Mouse (Mus musculus) neural tube, embryonic 15.5 days (tissue): ENCODE results near the gene Hist1h2bb. TPM values are rescaled to one million over a fixed set of nuclear protein-coding genes. Genes with fewer than 3 reads are reported as not detected.

Experiments
- ATAC-seq: fragments of 200-750 bp; cut with Nextera tagmentation; 2 replicates; pipeline ENCODE4 v1.8.0; 2017; ENCODE audit warnings: mild to moderate bottlenecking, moderate TSS enrichment, moderate library complexity; ENCODE audit not compliant: low FRiP score
- H3K27ac ChIP-seq: fragments of 300-500 bp; sonication (generic); replicated peaks from 2 replicates; pipeline ENCODE4 v1.5.1; 2015; ENCODE audit warnings: mild to moderate bottlenecking, inconsistent platforms
- H3K27me3 ChIP-seq: fragments of 300-500 bp; sonication (generic); replicated peaks from 2 replicates; pipeline ENCODE4 v1.6.1; 2015; ENCODE audit warnings: inconsistent platforms
- H3K36me3 ChIP-seq: fragments of 300-500 bp; sonication (generic); 2 replicates; pipeline ENCODE4 v1.6.1; 2015; ENCODE audit warnings: inconsistent platforms
- H3K4me1 ChIP-seq: fragments of 300-500 bp; sonication (generic); 2 replicates; pipeline ENCODE4 v1.6.1; 2015; ENCODE audit warnings: inconsistent platforms
- H3K4me2 ChIP-seq: fragments of 300-500 bp; sonication (generic); 2 replicates; pipeline ENCODE4 v1.6.1; 2015; ENCODE audit warnings: inconsistent platforms, mild to moderate bottlenecking, moderate library complexity
- H3K4me3 ChIP-seq: fragments of 300-500 bp; sonication (generic); replicated peaks from 2 replicates; pipeline ENCODE4 v1.5.1; 2015; ENCODE audit warnings: mild to moderate bottlenecking, inconsistent platforms
- H3K9ac ChIP-seq: fragments of 300-500 bp; sonication (generic); replicated peaks from 2 replicates; pipeline ENCODE4 v1.6.1; 2015; ENCODE audit warnings: mild to moderate bottlenecking, inconsistent platforms
- H3K9me3 ChIP-seq: fragments of 300-500 bp; sonication (generic); replicated peaks from 2 replicates; pipeline ENCODE4 v1.6.1; 2016; ENCODE audit warnings: inconsistent platforms
- WGBS: fragments of 180-500 bp; shearing (Covaris S2); methylation state at CpG from one replicate; pipeline ENCODE4 v1.1.7; 2015; ENCODE audit warnings: mixed read lengths; 5-methylcytosine and 5-hydroxymethylcytosine counted together
- polyA plus RNA-seq: library from polyadenylated mRNA; unstranded; fragments of >200 nt; fragmentation: Nextera tagmentation; extraction: Ambion mirVana; gene quantifications from 2 replicates; pipeline ENCODE4 v1.2.1, GENCODE M21; 2015

Gene Hist1h2bb
- polyA plus RNA-seq, 1 experiment from 2014 or later: not detected

- Histone ChIP-seq H3K36me3 (no peaks in the 10 kb centered on the region), H3K4me1 (no peaks in the 10 kb centered on the region), H3K4me3 (no peak overlapping the region), H3K9ac (no peak overlapping the region), H3K27me3 (no peaks in the 10 kb centered on the region), H3K27ac (no peak overlapping the region), H3K9me3 (no peaks in the 10 kb centered on the region), H3K4me2 (no peak overlapping the region)
- 89% methylated on average over 5 of the region's 5 CpGs for WGBS
- no peak for ATAC-seq
Observed at GRCm38 (mm10) chr13:23729706-23730105, 16.8 kb upstream of the Hist1h2bb start.

DNA sequence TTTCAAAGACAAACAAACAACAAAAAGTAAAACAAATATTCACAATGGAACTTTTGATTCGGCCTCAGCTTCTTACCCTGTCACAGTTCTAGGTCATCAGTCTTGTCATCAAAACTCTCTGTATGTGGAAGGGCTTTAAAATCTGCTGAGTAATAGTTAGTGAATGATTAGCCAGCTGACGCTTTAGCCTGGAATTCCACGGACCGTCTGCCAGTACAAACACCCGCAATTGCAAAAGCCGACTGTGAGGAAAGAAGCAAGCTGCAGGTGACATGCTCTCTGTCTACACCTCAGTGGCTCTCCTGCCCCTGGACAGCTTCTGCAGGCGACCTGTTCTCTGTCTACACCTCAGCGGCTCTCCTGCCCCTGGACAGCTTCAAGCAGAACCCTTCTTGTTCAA, 16.1 kb upstream of the Hist1h2bb start:
- Histone ChIP-seq H3K27me3 (no peaks in the 10 kb centered on the region), H3K4me3 (no peak overlapping the region), H3K36me3 (no peaks in the 10 kb centered on the region), H3K27ac (no peak overlapping the region), H3K4me1 (no peaks in the 10 kb centered on the region), H3K9me3 (no peaks in the 10 kb centered on the region), H3K4me2 (no peak overlapping the region), H3K9ac (no peak overlapping the region)
- 36% methylated on average over 8 of the region's 8 CpGs for WGBS
- no peak for ATAC-seq

- 23% methylated on average over 8 of the region's 8 CpGs for WGBS
- peak; percentile 65 for ATAC-seq
Observed at GRCm38 (mm10) chr13:23732156-23732804, 14.3 kb upstream of the Hist1h2bb start.

DNA sequence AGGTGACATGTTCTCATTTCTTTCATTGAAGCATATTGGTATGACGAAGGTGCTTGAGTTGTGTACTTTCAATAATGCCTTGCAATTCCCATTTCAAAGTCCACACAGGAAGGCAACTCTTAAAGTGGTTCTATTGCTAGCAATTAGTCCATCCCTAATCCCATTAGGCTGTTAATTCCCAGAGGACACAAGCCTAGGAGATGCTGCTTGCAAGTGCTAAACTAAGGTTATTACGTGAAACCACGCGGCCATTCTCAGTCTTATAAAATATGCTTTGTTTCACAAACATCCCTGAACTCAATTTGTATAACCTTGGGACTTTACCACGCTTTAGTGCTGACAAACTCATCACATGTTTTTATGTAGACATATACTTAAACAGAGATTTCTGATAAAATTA, 9.4 kb upstream of the Hist1h2bb start:
- WGBS: 72% methylated on average over 5 of the region's 5 CpGs
- Histone ChIP-seq H3K9me3 (no peaks in the 10 kb centered on the region), H3K9ac (no peak overlapping the region), H3K27ac (no peak overlapping the region), H3K36me3 (no peaks in the 10 kb centered on the region), H3K27me3 (no peaks in the 10 kb centered on the region), H3K4me3 (no peak overlapping the region), H3K4me2 (no peak overlapping the region), H3K4me1 (peaks cover 19% of the 10 kb centered on the region)
- ATAC-seq: no peak

More at GRCm38 (mm10) chr13:23732156-23732804, 14.3 kb upstream of the Hist1h2bb start:
- no peak overlapping the region for H3K27ac ChIP-seq
- H3K27me3 ChIP-seq: no peaks in the 10 kb centered on the region
- no peak overlapping the region for H3K9ac ChIP-seq
- no peak overlapping the region for H3K4me3 ChIP-seq
- no peaks in the 10 kb centered on the region for H3K36me3 ChIP-seq
- H3K4me1 ChIP-seq: no peaks in the 10 kb centered on the region
- H3K4me2 ChIP-seq: no peak overlapping the region
- H3K9me3 ChIP-seq: no peaks in the 10 kb centered on the region

GRCm38 (mm10) chr13:23738041-23738440, 8.5 kb upstream of the Hist1h2bb start:
- Histone ChIP-seq H3K4me3 (peak overlapping the region; percentile 63), H3K4me1 (peaks cover 19% of the 10 kb centered on the region), H3K9me3 (no peaks in the 10 kb centered on the region), H3K9ac (peak overlapping the region; percentile 56; the same call in 1 of the 2 replicates), H3K27me3 (no peaks in the 10 kb centered on the region), H3K4me2 (peak overlapping the region; percentile 100), H3K36me3 (no peaks in the 10 kb centered on the region), H3K27ac (peak overlapping the region; percentile 85; the same call in 1 of the 2 replicates)
- 21% methylated on average over 4 of the region's 4 CpGs for WGBS
- no peak for ATAC-seq

GRCm38 (mm10) chr13:23738677-23739068, 7.9 kb upstream of the Hist1h2bb start, which contains the start of gene Hist1h1c:
Gene Hist1h1c (plus strand): TSS chr13:23738808.
- ATAC-seq: peak; percentile 93

DNA sequence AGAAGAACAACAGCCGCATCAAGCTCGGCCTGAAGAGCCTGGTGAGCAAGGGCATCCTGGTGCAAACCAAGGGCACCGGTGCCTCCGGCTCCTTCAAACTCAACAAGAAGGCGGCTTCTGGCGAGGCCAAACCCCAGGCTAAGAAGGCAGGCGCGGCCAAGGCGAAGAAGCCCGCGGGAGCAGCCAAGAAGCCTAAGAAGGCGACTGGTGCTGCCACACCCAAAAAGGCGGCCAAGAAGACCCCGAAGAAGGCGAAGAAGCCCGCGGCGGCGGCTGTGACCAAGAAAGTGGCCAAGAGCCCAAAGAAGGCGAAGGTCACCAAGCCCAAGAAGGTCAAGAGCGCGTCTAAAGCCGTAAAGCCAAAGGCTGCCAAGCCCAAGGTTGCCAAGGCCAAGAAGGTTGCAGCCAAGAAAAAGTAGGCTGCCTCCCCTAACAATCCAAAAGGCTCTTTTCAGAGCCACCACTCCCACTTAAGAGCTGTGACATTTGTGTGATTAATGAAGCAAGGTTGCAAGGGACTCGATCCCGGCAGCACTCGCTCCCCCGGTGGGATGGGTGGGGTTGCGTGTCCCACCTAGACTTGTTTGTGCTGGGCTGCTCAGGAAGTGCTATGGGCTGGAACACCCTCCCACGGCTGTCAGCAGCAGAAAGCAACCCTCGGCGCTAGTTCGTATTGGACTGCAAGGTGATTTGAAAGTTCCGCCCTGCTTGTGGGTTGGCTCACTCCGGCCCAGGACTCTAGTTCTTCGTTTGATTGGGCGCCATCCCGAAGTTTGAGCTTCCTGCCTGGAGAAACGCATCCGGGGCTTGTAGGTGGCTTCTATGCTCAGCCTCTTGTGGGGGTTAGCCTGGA, 7.2 kb upstream of the Hist1h2bb start:
- under 1% methylated on average over 39 of the region's 39 CpGs for WGBS
- Histone ChIP-seq H3K27me3 (no peaks in the 10 kb centered on the region), H3K4me2 (peak overlapping the region; percentile 100), H3K4me1 (peaks cover 19% of the 10 kb centered on the region), H3K27ac (peak overlapping the region; percentile 85), H3K9ac (peak overlapping the region; percentile 56), H3K36me3 (no peaks in the 10 kb centered on the region), H3K9me3 (no peaks in the 10 kb centered on the region), H3K4me3 (peak overlapping the region; percentile 63)
- ATAC-seq: peak; percentile 92

More at GRCm38 (mm10) chr13:23738677-23739068, 7.9 kb upstream of the Hist1h2bb start, which contains the start of gene Hist1h1c:
- Histone ChIP-seq H3K27me3 (no peaks in the 10 kb centered on the region), H3K4me2 (peak within 1 kb of the TSS; percentile 100), H3K36me3 (no peaks in the 10 kb centered on the region), H3K4me1 (peaks cover 19% of the 10 kb centered on the region), H3K9ac (peak within 1 kb of the TSS; percentile 56), H3K4me3 (peak within 1 kb of the TSS; percentile 63), H3K9me3 (no peaks in the 10 kb centered on the region), H3K27ac (peak within 1 kb of the TSS; percentile 85)
- under 1% methylated on average over 38 of the region's 38 CpGs for WGBS

GRCm38 (mm10) chr13:23739922-23740252, 6.6 kb upstream of the Hist1h2bb start:
- under 1% methylated on average over 14 of the region's 14 CpGs for WGBS
- ATAC-seq: no peak; the same call in 1 of the 2 replicates
- peaks cover 19% of the 10 kb centered on the region for H3K4me1 ChIP-seq

GRCm38 (mm10) chr13:23740256-23740840, 6.2 kb upstream of the Hist1h2bb start:
- no peaks in the 10 kb centered on the region for H3K27me3 ChIP-seq
- 33% methylated on average over 13 of the region's 13 CpGs for WGBS
- H3K36me3 ChIP-seq: no peaks in the 10 kb centered on the region
- H3K9ac ChIP-seq: peak overlapping the region; percentile 56
- H3K27ac ChIP-seq: peak overlapping the region; percentile 85
- no peaks in the 10 kb centered on the region for H3K9me3 ChIP-seq
- ATAC-seq: no peak
- H3K4me3 ChIP-seq: peak overlapping the region; percentile 63
- peaks cover 21% of the 10 kb centered on the region for H3K4me1 ChIP-seq
- peak overlapping the region; percentile 100 for H3K4me2 ChIP-seq

More at GRCm38 (mm10) chr13:23739922-23740252, 6.6 kb upstream of the Hist1h2bb start:
- Histone ChIP-seq H3K36me3 (no peaks in the 10 kb centered on the region), H3K4me3 (peak overlapping the region; percentile 63), H3K27ac (peak overlapping the region; percentile 85), H3K27me3 (no peaks in the 10 kb centered on the region), H3K9ac (peak overlapping the region; percentile 56), H3K4me2 (peak overlapping the region; percentile 100), H3K9me3 (no peaks in the 10 kb centered on the region)

DNA sequence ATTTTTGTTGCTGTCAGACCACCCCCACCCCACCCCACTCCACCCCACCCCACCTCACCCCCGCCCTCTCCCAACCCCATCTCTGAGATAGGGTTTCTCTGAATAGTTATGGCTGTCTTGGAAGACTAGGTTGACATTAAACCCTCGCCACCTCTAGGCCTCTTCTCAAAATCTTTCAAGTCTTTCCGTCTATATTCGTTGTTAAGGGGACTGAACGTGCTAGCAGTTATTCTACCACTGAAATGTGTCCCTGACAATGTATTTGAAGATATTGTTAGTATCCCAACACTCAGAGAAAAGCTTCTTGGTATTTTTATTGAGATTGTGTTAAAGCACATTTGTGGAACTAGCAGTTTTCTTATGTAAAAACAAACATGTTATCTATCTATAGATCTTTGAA, 5.6 kb upstream of the Hist1h2bb start:
- Histone ChIP-seq H3K9me3 (no peaks in the 10 kb centered on the region), H3K4me1 (peaks cover 25% of the 10 kb centered on the region), H3K27me3 (no peaks in the 10 kb centered on the region), H3K9ac (no peak overlapping the region), H3K4me2 (peak overlapping the region; percentile 100; the same call in 1 of the 2 replicates), H3K4me3 (no peak overlapping the region), H3K27ac (no peak overlapping the region), H3K36me3 (no peaks in the 10 kb centered on the region)
- ATAC-seq: no peak
- WGBS: 65% methylated on average over 5 of the region's 5 CpGs

GRCm38 (mm10) chr13:23742007-23742406, 4.5 kb upstream of the Hist1h2bb start:
- H3K36me3 ChIP-seq: no peaks in the 10 kb centered on the region
- no peak overlapping the region for H3K4me2 ChIP-seq
- no peaks in the 10 kb centered on the region for H3K9me3 ChIP-seq
- no peak overlapping the region for H3K4me3 ChIP-seq
- no peaks in the 10 kb centered on the region for H3K27me3 ChIP-seq
- ATAC-seq: no peak
- H3K27ac ChIP-seq: no peak overlapping the region
- H3K9ac ChIP-seq: no peak overlapping the region
- peaks cover 27% of the 10 kb centered on the region for H3K4me1 ChIP-seq
